In genomic region chrX:152234125-152234524, GRCm38 (mm10) we compare ENCODE assay signal across 8 mouse cellular contexts. TPM values are rescaled to one million over a fixed set of nuclear protein-coding genes. Genes with fewer than 3 reads are reported as not detected.
DNase-seq lines count a peak whose midpoint lies in the region; ATAC-seq and TF ChIP-seq lines count a peak whose summit lies in the region.

No protein-coding gene starts in this region.

- no peak for TF ChIP-seq POLR2A in heart, adult 2 months (IDR thresholded peaks at IDR 0.05; ENCODE audit: insufficient read depth, low read depth, low read length)

- no peaks in the 10 kb centered on the region for H3K27me3 ChIP-seq in heart, adult 2 months (ENCODE audit: control insufficient read depth, insufficient read depth, low read length)
- no peaks in the 10 kb centered on the region for H3K27me3 ChIP-seq in liver, embryonic 11.5 days (replicated peaks; ENCODE audit: control insufficient read depth, insufficient read depth, low read length)

- peak overlapping the region; percentile 92 for H3K27ac ChIP-seq in heart, adult 2 months
- no peak overlapping the region for H3K27ac ChIP-seq in liver, embryonic 11.5 days (ENCODE audit: low read depth, low read length)

- peaks cover 8% of the 10 kb centered on the region for H3K79me2 ChIP-seq in heart, adult 2 months (replicated peaks; ENCODE audit: control insufficient read depth, insufficient read depth, low read length)

- no peaks in the 10 kb centered on the region for H3K9me3 ChIP-seq in liver, embryonic 11.5 days (ENCODE audit: control insufficient read depth, low read length)

- H3K9ac ChIP-seq in heart, adult 2 months (ENCODE audit: low read depth, low read length), result peak overlapping the region; percentile 94; the same call in 1 of the 2 replicates
- peak overlapping the region; percentile 92 for H3K9ac ChIP-seq in liver, embryonic 11.5 days (ENCODE audit: low read depth, low read length)

- H3K36me3 ChIP-seq in heart, adult 2 months (ENCODE audit: control insufficient read depth, insufficient read depth, low read length), result peaks cover 9% of the 10 kb centered on the region
- peaks cover 7% of the 10 kb centered on the region; the same call in 1 of the 2 replicates for H3K36me3 ChIP-seq in liver, embryonic 11.5 days (ENCODE audit: control insufficient read depth, insufficient read depth, low read length)

- 7% methylated on average over 3 of the region's 3 CpGs for WGBS in heart, adult 2 months
- 15% methylated on average over 3 of the region's 3 CpGs for WGBS in liver, embryonic 11.5 days

- no peak for TF ChIP-seq CTCF in heart, adult 2 months (IDR thresholded peaks at IDR 0.05)

- intact Hi-C loops in heart, adult 2 months (cut with DNase I), result loop anchor here (5.0 to 10.0 kb wide), 2 partner anchors 108 to 219 kb away; partner anchors contain the start of genes Ribc1, Smc1a and Tspyl2
- intact Hi-C loops in heart, postnatal 14 days (cut with DNase I), result no loop called here

- peak overlapping the region; percentile 64 for H3K4me2 ChIP-seq in liver, embryonic 11.5 days

- peak; percentile 60 for ATAC-seq in erythroblast, adult 5-6 weeks (replicated peaks; ENCODE audit: low FRiP score, poor library complexity, severe bottlenecking)
- no peak for ATAC-seq in liver, embryonic 11.5 days (replicated peaks; ENCODE audit: low FRiP score)

- DNase-seq in heart, adult 2 months, result no peak
- no peak for DNase-seq in heart, postnatal 14 days
- DNase-seq in CD4-positive helper T cell, adult 2 months (ENCODE audit: low read depth, low spot score), result peak; percentile 8
- DNase-seq in liver, embryonic 11.5 days (ENCODE audit: low spot score), result no peak
- no peak for DNase-seq in left cerebral cortex, adult 9 months (ENCODE audit: low spot score in 2 of 2)
- DNase-seq in left cerebral cortex, adult 8-10 months (ENCODE audit: low spot score in 2 of 2), result no peak
- DNase-seq in embryo, embryonic 11 days, result no peak

- no peak for TF ChIP-seq EP300 in heart, adult 2 months (IDR thresholded peaks at IDR 0.05; ENCODE audit: insufficient read depth, low read depth, low read length)

- no peaks in the 10 kb centered on the region for H3K4me1 ChIP-seq in heart, adult 2 months (ENCODE audit: control insufficient read depth, insufficient read depth, low read length)
- H3K4me1 ChIP-seq in liver, embryonic 11.5 days (replicated peaks; ENCODE audit: control insufficient read depth, insufficient read depth, low read length), result peaks cover 10% of the 10 kb centered on the region; the same call in 1 of the 2 replicates

- peak overlapping the region; percentile 89 for H3K4me3 ChIP-seq in heart, adult 2 months
- H3K4me3 ChIP-seq in liver, embryonic 11.5 days (ENCODE audit: low read depth, low read length), result peak overlapping the region; percentile 89

RNA-seq across cellular contexts. Expression of gene Kdm5c, which starts 1.3 kb away (rescaled TPM):
- total RNA-seq in heart, adult 2 months (2021), result 10 to 100 TPM; 29.7 to 48.5 TPM
- polyA plus RNA-seq in heart, adult 2 months (2012; rRNA removed), result 17.7 and 32.7 TPM in 2 replicates
- total RNA-seq in heart, postnatal 14 days (2021), result 10 to 100 TPM; 41.4 to 61.8 TPM
- 75.7 and 79.0 TPM in 2 replicates for total RNA-seq in erythroblast, adult 5-6 weeks (2015; ENCODE audit: low replicate concordance)
- 125 and 143 TPM in 2 replicates for total RNA-seq in erythroblast, adult 5-6 weeks (2017; ENCODE audit: low replicate concordance)
- polyA plus RNA-seq in liver, embryonic 11.5 days (2014; fragmentation: Nextera tagmentation; extraction: Ambion mirVana), result 40.6 and 40.8 TPM in 2 replicates
- 10 to 100 TPM; 42.0 to 54.4 (median 46.4) TPM for total RNA-seq in left cerebral cortex, adult 8-10 months (2022)
